Mouse (Mus musculus): Measurements from ENCODE around the gene Ppp1r13l.

Ppp1r13l gene

GRCm38 (mm10) chr7:19362276-19362675, 2.7 kb downstream of the Ppp1r13l start:
- in situ Hi-C loops (cut with MboI, MseI) = loop anchor here in 1 of 2 experiments (10.0 kb wide), 1 partner anchor 57 kb away; no protein-coding TSS in a partner anchor

GRCm38 (mm10) chr7:19363881-19364280, 4.3 kb downstream of the Ppp1r13l start:
- in situ Hi-C loops (cut with MboI, MseI) = loop anchor here in 1 of 2 experiments (10.0 kb wide), 1 partner anchor 59 kb away; no protein-coding TSS in a partner anchor

GRCm38 (mm10) chr7:19365376-19365775, 5.8 kb downstream of the Ppp1r13l start:
- in situ Hi-C loops (cut with MboI, MseI) = loop anchor here in 1 of 2 experiments (10.0 kb wide), 1 partner anchor 61 kb away; no protein-coding TSS in a partner anchor

DNA sequence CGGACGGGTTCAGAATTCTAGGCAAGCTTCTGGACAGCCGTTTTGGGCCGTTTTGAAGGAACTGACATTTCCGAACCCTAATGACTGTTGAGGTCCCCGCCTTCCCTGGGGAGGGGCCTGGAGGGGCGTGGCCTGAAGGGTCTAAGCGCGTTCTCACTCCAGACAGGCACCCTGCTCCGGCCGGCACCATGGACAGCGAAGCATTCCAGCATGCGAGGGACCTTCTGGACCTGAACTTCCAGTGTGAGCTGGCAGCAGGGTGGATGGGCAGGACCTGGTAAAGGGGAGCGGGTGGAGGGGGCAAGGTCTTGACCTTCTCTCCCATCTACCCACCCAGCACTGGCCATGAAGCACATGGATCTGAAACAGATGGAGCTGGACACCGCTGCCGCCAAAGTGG, 8.8 kb downstream of the Ppp1r13l start:
- in situ Hi-C loops (cut with MboI, MseI) = loop anchor here in 1 of 2 experiments (10.0 kb wide), 1 partner anchor 64 kb away; no protein-coding TSS in a partner anchor

- in situ Hi-C loops (cut with MboI, MseI) = loop anchor here in 1 of 2 experiments (10.0 kb wide), 1 partner anchor 65 kb away; no protein-coding TSS in a partner anchor
Measured at GRCm38 (mm10) chr7:19369823-19370425, 10.4 kb downstream of the Ppp1r13l start.

DNA sequence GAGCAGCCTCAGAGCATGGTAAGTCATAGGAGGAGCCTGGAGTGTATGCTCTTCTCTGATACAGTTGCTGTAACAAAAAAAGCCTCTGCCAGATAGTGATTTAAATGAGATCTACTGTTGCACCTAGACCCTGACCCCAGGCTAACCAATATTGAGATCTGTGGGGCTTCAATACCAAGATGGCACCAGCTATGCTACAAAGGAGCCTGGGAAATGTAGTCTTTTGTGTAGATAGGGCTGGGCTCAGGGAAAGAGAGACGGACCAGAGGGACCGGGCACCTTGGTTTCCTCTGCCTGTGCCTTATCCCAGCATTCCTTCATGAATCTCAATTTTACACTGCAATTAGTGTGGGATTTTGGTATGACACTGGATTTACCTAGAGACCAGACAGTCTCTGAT, 13.8 kb downstream of the Ppp1r13l start:
- in situ Hi-C loops (cut with MboI, MseI) = no loop called here

DNA sequence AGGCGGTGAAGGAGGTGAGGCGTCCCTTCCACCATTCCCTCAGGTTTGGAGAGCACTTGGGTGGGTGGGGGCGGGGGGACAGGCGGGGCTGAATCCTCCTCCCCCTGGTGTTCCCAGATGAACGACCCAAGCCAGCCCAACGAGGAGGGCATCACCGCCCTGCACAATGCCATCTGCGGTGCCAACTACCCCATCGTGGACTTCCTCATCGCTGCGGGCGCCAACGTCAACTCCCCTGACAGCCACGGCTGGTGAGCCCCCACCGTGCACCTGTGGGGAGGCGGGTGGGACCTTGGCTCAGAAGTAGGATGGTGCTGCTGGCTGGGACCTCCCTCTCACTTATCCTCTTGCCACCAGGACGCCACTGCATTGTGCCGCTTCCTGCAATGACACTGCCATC, 15.8 kb downstream of the Ppp1r13l start:
- in situ Hi-C loops (cut with MboI, MseI) = no loop called here

DNA sequence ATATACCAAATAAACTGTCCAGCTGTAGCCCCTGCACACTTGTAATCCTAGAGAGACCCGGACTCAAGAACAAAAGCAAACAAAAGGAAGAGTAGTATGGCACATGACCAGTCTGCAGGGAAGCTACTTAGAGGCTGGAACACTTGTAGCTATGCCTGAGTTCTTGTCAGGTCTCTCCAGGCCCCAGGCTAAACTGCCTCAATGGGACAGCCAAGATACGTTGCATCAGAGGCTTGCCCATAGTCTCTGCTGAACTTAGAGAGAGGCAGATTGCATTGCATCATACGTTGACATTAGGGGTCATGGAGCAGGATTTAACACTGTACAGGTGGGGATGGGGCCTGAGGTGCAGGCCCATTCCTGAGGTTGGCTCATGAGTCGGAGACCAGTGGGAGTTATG, 16.5 kb downstream of the Ppp1r13l start:
- in situ Hi-C loops (cut with MboI, MseI) = no loop called here

DNA sequence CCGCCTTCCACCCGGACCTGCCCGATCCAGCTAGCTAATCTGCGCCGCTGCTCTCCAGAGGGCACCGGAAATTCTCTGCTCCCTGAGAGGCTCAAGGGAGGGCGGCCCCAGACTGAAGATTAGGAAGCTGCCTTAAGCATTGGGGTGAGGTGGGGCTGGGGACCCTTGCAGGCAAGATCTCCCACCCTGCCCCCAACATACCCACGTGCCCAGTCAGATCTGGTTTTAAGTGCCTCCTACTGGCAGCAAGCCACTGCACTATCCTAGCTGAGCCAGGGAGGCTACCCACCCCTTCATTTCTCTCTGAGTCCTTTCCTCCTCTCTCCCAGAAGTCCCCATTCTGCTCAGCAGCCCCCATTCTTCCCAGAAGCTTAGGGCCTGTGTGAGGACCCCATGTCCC, 18.5 kb downstream of the Ppp1r13l start:
- in situ Hi-C loops (cut with MboI, MseI) = no loop called here

DNA sequence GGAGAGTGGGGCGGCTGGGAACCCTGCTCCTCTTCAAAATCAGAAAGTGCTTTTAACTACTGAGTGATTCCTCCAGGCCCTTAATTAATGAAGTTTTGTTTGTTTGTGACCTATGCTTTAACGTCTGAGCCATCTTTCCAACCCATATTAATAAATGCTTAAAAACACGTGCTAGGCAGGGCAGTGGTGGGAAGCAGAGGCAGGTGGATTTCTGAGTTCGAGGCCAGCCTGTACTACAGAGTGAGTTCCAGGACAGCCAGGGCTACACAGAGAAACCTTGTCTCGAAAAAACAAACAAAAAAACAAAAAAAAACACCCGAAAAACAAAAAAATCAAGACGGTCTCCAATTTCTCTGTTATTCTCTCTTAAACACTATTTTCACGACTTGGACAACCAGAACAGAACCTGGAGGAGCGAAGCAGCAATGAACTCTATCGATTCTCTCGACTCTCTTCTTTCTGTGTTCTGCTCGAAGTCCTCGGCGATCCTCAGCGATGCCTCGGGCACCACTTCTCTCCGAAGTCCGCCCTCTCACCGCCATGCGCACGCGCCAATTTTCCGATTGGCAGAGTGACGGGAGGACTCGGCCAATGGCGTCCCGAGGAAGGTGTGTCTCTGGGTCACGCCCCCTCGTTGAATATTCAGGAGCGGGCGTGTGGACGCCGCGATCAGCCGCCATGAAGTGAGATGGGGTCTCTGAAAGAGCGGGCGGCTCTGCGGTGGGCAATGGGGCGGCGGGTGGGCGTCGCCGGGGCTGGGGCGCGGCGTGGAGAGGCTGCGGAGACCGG, 22.0 kb downstream of the Ppp1r13l start, which contains the start of gene Ercc2:
Gene Ercc2, plus strand, starts transcription at position 634 of the 789 bp plus-strand sequence.
- in situ Hi-C loops (cut with MboI, MseI) = no loop called here

GRCm38 (mm10) chr7:19382166-19382541, 22.6 kb downstream of the Ppp1r13l start:
- in situ Hi-C loops (cut with MboI, MseI) = no loop called here

- in situ Hi-C loops (cut with MboI, MseI) = no loop called here
Measured at GRCm38 (mm10) chr7:19383708-19384107, 24.2 kb downstream of the Ppp1r13l start.

DNA sequence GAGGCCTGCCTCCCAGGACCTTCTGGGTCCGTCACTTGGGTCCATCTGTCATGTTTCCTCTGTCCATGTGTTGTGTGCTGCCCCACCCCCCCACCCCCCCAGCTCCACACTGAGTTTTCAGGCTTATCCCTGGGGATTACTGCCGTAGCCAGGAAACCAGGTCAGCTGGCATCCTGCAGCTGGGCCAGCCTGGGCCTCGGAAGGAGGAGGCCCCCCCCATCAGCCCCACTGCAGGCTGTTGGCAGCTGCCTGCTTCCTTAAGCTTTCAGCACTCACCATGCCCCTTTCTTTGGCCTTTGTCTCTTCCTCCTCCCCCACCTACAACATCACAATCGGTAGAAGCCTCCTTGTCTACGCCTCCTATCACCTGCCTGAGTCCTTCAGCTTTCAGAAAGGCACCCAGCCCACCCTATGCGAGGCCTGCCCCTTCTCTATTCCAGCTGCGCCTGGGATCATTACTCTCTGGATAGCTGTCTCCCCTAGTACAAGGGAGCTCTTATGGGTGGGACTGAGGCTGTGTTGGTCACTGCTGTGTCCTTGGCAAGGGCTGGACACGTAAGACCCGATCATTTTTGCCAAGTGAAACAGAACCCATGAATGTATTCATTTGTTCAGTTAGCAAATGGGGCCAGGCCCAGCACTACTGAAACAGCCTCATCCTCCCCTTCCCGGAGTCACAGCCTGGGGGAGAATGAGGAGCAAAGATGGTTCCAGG, 29.3 kb downstream of the Ppp1r13l start:
- in situ Hi-C loops (cut with MboI, MseI) = no loop called here

DNA sequence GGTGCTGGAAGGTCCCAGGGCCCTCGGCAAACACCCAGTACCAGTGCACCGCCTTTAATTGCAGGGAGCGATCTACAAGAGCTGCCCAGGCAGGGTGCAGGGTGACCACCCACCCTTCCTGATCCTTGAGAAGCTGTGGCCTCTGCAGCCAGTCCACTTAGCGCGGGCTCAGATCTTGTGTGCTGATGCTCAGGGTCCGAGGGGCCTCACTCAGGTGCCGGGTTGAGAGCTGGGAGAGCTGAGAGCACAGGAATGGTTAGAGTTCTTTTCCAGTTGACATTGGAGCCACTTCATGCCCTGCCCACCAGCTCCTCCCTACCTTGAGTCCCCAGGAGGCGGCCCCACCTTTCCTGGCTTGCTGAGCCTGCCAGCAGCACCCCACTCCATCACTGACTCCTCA, 34.9 kb downstream of the Ppp1r13l start:
- in situ Hi-C loops (cut with MboI, MseI) = no loop called here

DNA sequence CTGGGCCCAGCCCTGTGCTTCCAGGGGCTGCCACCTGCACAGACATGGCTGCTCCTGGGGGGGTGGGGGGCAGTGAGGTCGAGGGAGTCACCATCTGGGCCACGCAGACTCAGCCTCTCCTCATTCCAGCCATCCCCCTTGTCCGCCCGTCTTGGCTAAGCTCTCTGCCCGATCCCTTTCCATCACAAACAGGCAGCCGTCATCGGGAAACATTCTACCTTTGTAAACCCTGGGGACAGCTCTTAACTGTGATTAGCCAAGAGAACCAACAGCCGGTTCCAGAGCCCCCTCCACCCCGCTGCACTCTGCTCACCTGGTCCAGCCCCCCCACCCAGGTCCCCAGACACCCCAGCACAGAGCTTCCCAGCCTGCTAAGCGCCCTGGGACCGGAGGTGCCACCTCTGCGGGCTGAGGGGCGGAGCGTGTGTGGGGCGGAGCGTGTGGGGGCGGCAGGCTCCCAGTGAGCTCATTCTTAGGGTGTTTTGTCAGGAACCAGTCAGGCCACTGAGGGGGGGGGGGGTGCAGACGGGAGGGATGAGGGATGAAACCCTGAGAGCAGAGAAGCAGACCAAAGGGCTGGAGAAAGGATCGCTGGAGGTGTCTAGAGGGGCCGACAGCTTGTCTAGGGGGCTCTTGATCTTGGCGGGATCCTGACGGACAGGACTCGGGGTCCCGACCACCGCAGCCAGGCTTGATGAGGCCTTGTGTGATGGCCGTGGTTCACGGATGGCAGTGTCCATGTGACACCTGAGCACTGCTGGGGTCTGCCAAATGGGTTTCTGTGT, 40.1 kb downstream of the Ppp1r13l start:
- in situ Hi-C loops (cut with MboI, MseI) = loop anchor here in 1 of 2 experiments (10.0 kb wide), 1 partner anchor 535 kb away; no protein-coding TSS in a partner anchor

DNA sequence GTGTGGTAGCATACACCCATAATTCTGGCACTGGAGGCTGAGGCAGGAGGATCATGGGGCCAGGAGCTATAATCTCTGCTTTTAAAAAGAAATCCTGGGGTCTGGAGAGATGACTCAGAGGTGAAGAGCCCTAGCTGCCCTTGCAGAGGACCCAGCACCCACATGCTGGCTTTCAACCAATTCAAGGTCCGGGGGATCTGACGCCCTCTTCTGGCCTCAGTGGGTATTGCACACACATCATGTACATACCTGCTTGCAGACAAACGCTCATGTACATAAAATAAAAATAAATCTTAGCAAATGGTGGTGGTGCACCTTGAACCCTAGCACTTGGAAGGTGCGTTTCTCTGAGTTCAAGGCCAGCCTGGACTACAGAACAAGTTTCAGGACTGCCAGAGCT, 41.4 kb downstream of the Ppp1r13l start:
- in situ Hi-C loops (cut with MboI, MseI) = loop anchor here in 1 of 2 experiments (10.0 kb wide), 1 partner anchor 534 kb away; no protein-coding TSS in a partner anchor

- in situ Hi-C loops (cut with MboI, MseI) = loop anchor here in 1 of 2 experiments (10.0 kb wide), 1 partner anchor 532 kb away; no protein-coding TSS in a partner anchor
Measured at GRCm38 (mm10) chr7:19402535-19403112, 43.1 kb downstream of the Ppp1r13l start.

DNA sequence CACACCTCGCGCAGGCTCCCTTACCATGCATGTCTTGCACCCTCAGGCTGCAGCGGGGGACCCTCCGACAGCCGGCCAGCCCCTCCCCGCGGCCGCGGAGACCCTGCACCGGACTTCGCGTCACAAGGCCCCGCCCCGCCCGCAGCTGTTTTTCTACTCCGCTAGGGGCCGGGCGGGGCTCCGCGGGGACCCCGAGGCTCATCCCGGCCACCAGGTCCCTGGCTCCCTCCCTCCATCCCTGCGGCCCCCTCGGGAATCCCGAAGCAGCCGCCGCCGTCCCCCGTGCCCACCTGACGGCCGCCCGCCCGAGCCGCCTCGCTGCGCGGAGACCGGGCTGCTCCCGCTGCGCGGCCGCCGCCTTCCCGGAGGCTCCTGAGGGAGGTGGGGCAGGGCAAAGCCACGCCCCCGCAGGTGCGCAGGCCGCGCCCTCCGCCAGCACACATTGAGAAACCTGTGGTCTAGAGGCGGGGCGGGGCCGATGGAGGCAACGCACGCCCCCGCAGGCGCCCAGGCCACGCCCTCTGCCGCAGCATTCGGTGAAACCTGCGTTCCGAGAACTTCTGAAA, 44.3 kb downstream of the Ppp1r13l start, which contains the start of gene Klc3:
Gene Klc3, minus strand, starts transcription at position 374 of the 566 bp plus-strand sequence.
- in situ Hi-C loops (cut with MboI, MseI) = loop anchor here in 1 of 2 experiments (10.0 kb wide), 1 partner anchor 531 kb away; no protein-coding TSS in a partner anchor

DNA sequence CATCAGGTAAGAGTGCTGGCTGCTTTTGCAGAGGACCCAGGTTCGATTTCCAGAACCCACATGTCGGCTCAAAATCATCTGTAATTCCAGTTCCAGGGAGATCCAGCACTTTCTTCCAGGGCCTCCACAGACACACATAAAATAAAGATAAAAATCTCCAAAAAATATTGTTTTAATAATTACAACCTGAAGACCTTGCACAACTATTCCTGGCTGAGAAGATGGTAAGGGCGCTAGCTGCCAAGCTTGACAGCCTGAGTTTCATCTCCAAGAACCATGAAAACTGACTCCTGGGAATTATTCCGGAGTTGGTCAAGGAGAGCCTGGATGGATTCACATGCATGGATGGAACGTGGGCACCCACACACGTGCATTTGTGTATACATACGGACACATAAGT, 44.9 kb downstream of the Ppp1r13l start, which contains the start of gene Ckm:
Gene Ckm, plus strand, starts transcription at position 301 of the 400 bp plus-strand sequence.
- in situ Hi-C loops (cut with MboI, MseI) = loop anchor here in 1 of 2 experiments (10.0 kb wide), 1 partner anchor 530 kb away; no protein-coding TSS in a partner anchor

DNA sequence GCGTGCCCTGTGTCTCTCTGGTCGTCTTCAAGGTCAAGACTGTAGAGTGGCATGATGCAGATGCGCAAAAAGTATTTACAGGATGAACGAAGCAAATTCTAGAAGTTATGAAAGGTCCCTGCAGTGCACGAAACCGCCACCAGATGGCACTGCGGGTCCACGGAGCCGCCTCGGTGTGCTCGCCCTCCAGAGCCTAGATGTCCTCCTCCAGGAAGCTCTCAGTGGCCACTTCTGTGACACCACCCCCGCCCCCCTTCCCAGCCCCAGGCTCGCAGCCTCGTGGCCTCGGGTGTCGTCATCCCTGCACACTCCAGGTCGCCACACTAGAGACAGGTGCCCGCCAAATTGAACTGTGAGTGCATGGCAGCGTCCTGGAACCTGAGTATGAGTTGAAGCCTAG, 45.9 kb downstream of the Ppp1r13l start:
- in situ Hi-C loops (cut with MboI, MseI) = loop anchor here in 1 of 2 experiments (10.0 kb wide), 1 partner anchor 529 kb away; no protein-coding TSS in a partner anchor
